Mouse (Mus musculus) liver, adult 2 months (tissue): ENCODE measurements around the gene Krt16.

Experiments used
- CTCF ChIP-seq: fragments of 200-500 bp; IDR thresholded peaks from 2 replicates; pipeline ENCODE4 v1.5.1; 2011; ENCODE audit warnings: low read depth, low read length, control low read depth
- POLR2A ChIP-seq: fragments of 200-500 bp; IDR thresholded peaks from 2 replicates; pipeline ENCODE4 v1.6.1; 2011; ENCODE audit warnings: low read length, control low read depth; ENCODE audit not compliant: insufficient read depth; ENCODE audit errors: extremely low read depth

DNA sequence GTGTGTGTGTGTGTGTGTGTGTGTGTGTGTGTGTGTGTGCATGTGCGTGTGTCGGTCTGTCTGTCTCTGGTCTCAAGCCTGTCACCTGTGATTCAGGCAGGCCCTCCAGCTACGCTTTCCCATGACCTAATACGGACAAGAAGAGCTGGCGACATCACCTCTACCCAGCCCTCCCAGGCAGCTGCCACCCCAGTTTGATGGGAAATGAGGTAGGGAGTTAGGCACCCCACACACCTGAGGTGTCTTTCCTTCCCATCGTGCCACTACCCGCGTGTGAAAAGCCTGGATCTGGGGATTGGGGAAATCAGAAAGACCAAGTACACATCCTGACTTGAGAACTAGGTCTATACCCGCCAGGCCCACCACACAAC is 12.5 kb upstream of the Krt16 start:
- no peak for TF ChIP-seq POLR2A
- TF ChIP-seq CTCF = no peak
